Mouse (Mus musculus): ENCODE data around the gene Mef2a.

GRCm38 (mm10) chr7:67421088-67421475 is 48.4 kb upstream of the Mef2a start:
- TF ChIP-seq CTCF (IDR thresholded peaks at IDR 0.05; ENCODE audit: low read depth, low read length) (no peak), POLR2A (IDR thresholded peaks at IDR 0.05; ENCODE audit: borderline replicate concordance, low read depth, low read length) (no peak)

Data from bone marrow macrophage, adult 2 months (primary cell).